Mouse (Mus musculus): Measurements from ENCODE around the gene Lfng.

Gene Lfng

GRCm38 (mm10) chr5:140615321-140616109 is 8.4 kb downstream of the Lfng start:
- no peak for DNase-seq (ENCODE audit: low spot score)

GRCm38 (mm10) chr5:140616110-140616503 is 9.0 kb downstream of the Lfng start:
- DNase-seq (ENCODE audit: low spot score) = no peak

GRCm38 (mm10) chr5:140616691-140617090 is 9.6 kb downstream of the Lfng start:
- no peak for DNase-seq (ENCODE audit: low spot score)

GRCm38 (mm10) chr5:140617714-140618113 is 10.6 kb downstream of the Lfng start:
- no peak for DNase-seq (ENCODE audit: low spot score)

GRCm38 (mm10) chr5:140619151-140619771 is 12.1 kb downstream of the Lfng start:
- peak; percentile 51 for DNase-seq (ENCODE audit: low spot score)

- DNase-seq (ENCODE audit: low spot score) = no peak
Observed at GRCm38 (mm10) chr5:140619895-140620736, 13.0 kb downstream of the Lfng start.

- DNase-seq (ENCODE audit: low spot score) = no peak
Observed at GRCm38 (mm10) chr5:140621092-140621491, 14.0 kb downstream of the Lfng start.

GRCm38 (mm10) chr5:140621517-140621916 is 14.4 kb downstream of the Lfng start:
- no peak for DNase-seq (ENCODE audit: low spot score)

GRCm38 (mm10) chr5:140622978-140623670 is 16.0 kb downstream of the Lfng start:
- DNase-seq (ENCODE audit: low spot score) = no peak

GRCm38 (mm10) chr5:140623791-140624190 is 16.7 kb downstream of the Lfng start:
- no peak for DNase-seq (ENCODE audit: low spot score)

- no peak for DNase-seq (ENCODE audit: low spot score)
Observed at GRCm38 (mm10) chr5:140624238-140624637, 17.1 kb downstream of the Lfng start.

- DNase-seq (ENCODE audit: low spot score) = no peak
Observed at GRCm38 (mm10) chr5:140624961-140625360, 17.8 kb downstream of the Lfng start.

- no peak for DNase-seq (ENCODE audit: low spot score)
Observed at GRCm38 (mm10) chr5:140627580-140627979, 20.5 kb downstream of the Lfng start.

GRCm38 (mm10) chr5:140628995-140629394 is 21.9 kb downstream of the Lfng start:
- DNase-seq (ENCODE audit: low spot score) = no peak

- DNase-seq (ENCODE audit: low spot score) = no peak
Observed at GRCm38 (mm10) chr5:140633432-140633831, 26.3 kb downstream of the Lfng start.

GRCm38 (mm10) chr5:140634798-140635722 is 27.9 kb downstream of the Lfng start:
- no peak for DNase-seq (ENCODE audit: low spot score)

GRCm38 (mm10) chr5:140636316-140637057 is 29.4 kb downstream of the Lfng start:
- no peak for DNase-seq (ENCODE audit: low spot score)

GRCm38 (mm10) chr5:140637058-140637410 is 29.9 kb downstream of the Lfng start:
- no peak for DNase-seq (ENCODE audit: low spot score)

GRCm38 (mm10) chr5:140637989-140638388 is 30.9 kb downstream of the Lfng start:
- no peak for DNase-seq (ENCODE audit: low spot score)

- no peak for DNase-seq (ENCODE audit: low spot score)
Observed at GRCm38 (mm10) chr5:140638484-140638883, 31.4 kb downstream of the Lfng start.

Data from yolk sac, embryonic 10.5 days (tissue).